Mouse (Mus musculus) bone marrow macrophage, adult 2 months (primary cell): Measurements from ENCODE around the gene Agfg2.

ENCODE experiments used
- CTCF ChIP-seq: IDR thresholded peaks from 2 replicates; pipeline ENCODE4 v1.5.1; 2012; ENCODE audit warnings: low read depth, mild to moderate bottlenecking, low read length, moderate library complexity
- POLR2A ChIP-seq: IDR thresholded peaks from 2 replicates; pipeline ENCODE4 v1.6.1; 2012; ENCODE audit warnings: mild to moderate bottlenecking, low read depth, low read length, borderline replicate concordance

DNA sequence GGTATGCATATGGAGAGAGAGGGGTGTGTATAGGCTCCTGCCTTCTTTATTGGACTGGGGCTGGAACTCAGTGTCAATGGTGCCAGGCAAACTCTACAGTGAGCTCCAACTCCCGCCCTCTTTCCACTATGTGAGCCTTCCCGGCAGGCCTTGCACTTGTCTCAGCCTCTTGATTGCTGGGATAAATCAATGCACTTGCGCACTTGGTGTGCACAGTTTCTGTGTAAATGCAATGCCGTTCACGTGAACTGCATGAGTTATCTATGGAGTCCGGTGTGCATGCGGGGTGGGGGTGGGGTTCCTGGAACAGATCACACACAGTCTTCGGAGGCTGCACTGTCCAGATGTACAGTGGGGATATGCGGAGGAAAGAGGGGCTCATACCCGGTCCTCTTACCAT is 31.2 kb downstream of the Agfg2 start:
- no peak for TF ChIP-seq POLR2A
- TF ChIP-seq CTCF = no peak
